Mouse (Mus musculus): ENCODE results near the gene Fuk. TPM values are rescaled to one million over a fixed set of nuclear protein-coding genes. Genes with fewer than 3 reads are reported as not detected.

Fuk gene
- polyA plus RNA-seq, 1 experiment from 2014 or later: 6.2 TPM

- 81% methylated on average over 3 of the region's 3 CpGs for WGBS
- peak; percentile 43; the same call in 1 of the 2 replicates for TF ChIP-seq CTCF (IDR thresholded peaks at IDR 0.05; ENCODE audit: low read depth)
- peaks cover 71% of the 10 kb centered on the region for H3K36me3 ChIP-seq (ENCODE audit: control insufficient read depth, insufficient read depth)
- no peaks in the 10 kb centered on the region for H3K9me3 ChIP-seq (ENCODE audit: control insufficient read depth)
- H3K27me3 ChIP-seq (replicated peaks; ENCODE audit: control insufficient read depth, insufficient read depth, low read length): no peaks in the 10 kb centered on the region
- H3K9ac ChIP-seq (ENCODE audit: low read depth, low read length): no peak overlapping the region
- no peak for ATAC-seq
- H3K4me2 ChIP-seq (replicated peaks; ENCODE audit: low read depth): no peak overlapping the region
- no peak overlapping the region for H3K4me3 ChIP-seq (ENCODE audit: low read depth, low read length)
- no peak overlapping the region for H3K27ac ChIP-seq (ENCODE audit: low read depth, low read length)
- no peaks in the 10 kb centered on the region for H3K4me1 ChIP-seq (replicated peaks; ENCODE audit: control insufficient read depth, insufficient read depth, low read length)
These were observed 60.2 kb downstream of the Fuk start for GRCm38 (mm10) chr8:110842012-110842574.

Other genes with a start within 250 kb of the Fuk start
- 4.2 and 4.4 TPM in 2 replicates for gene Mtss1l, start 181.0 kb downstream of the Fuk start, polyA plus RNA-seq (2015; fragmentation: Nextera tagmentation; extraction: Ambion mirVana)
- 2.7 and 3.0 TPM in 2 replicates for gene Il34, start 96.6 kb downstream of the Fuk start, polyA plus RNA-seq (2015; fragmentation: Nextera tagmentation; extraction: Ambion mirVana)
- gene Cog4, start 55.9 kb downstream of the Fuk start, polyA plus RNA-seq (2015; fragmentation: Nextera tagmentation; extraction: Ambion mirVana): 40.2 and 46.1 TPM in 2 replicates
- 29.7 and 33.4 TPM in 2 replicates for gene Sf3b3, start 55.7 kb downstream of the Fuk start, polyA plus RNA-seq (2015; fragmentation: Nextera tagmentation; extraction: Ambion mirVana)
- 4.9 and 5.1 TPM in 2 replicates for gene St3gal2, start 17.4 kb upstream of the Fuk start, polyA plus RNA-seq (2015; fragmentation: Nextera tagmentation; extraction: Ambion mirVana)
- gene Ddx19a, start 95.3 kb upstream of the Fuk start, polyA plus RNA-seq (2015; fragmentation: Nextera tagmentation; extraction: Ambion mirVana): 8.0 and 8.9 TPM in 2 replicates
- 3.4 and 4.5 TPM in 2 replicates for gene Ddx19b, start 129.3 kb upstream of the Fuk start, polyA plus RNA-seq (2015; fragmentation: Nextera tagmentation; extraction: Ambion mirVana)
- gene Aars, start 130.7 kb upstream of the Fuk start, polyA plus RNA-seq (2015; fragmentation: Nextera tagmentation; extraction: Ambion mirVana): 30.0 and 30.7 TPM in 2 replicates
- 7.3 and 8.4 TPM in 2 replicates for gene Exosc6, start 153.9 kb upstream of the Fuk start, polyA plus RNA-seq (2015; fragmentation: Nextera tagmentation; extraction: Ambion mirVana)
- gene Clec18a, start 189.9 kb upstream of the Fuk start, polyA plus RNA-seq (2015; fragmentation: Nextera tagmentation; extraction: Ambion mirVana): not detected in 2 replicates
- 4.3 and 4.7 TPM in 2 replicates for gene Pdpr, start 192.1 kb upstream of the Fuk start, polyA plus RNA-seq (2015; fragmentation: Nextera tagmentation; extraction: Ambion mirVana)

Data from intestine, postnatal 0 days (tissue).